Mouse (Mus musculus): ENCODE data around the gene Cnot9. TPM values are rescaled to one million over a fixed set of nuclear protein-coding genes. Genes with fewer than 3 reads are reported as not detected.
"Not testable (repeated sequence)": the region's sequence is repeated elsewhere in the genome, so short reads cannot be mapped to it uniquely, and the experiment has no call there.

Gene Cnot9
- polyA plus RNA-seq (2016; fragmentation: Nextera tagmentation; extraction: Ambion mirVana), result 74.3 TPM in 2 replicates

- under 1% methylated on average over 64 of the region's 64 CpGs for WGBS
- no peaks in the 10 kb centered on the region for H3K36me3 ChIP-seq
- peaks cover 32% of the 10 kb centered on the region for H3K4me1 ChIP-seq
- H3K27me3 ChIP-seq, result no peaks in the 10 kb centered on the region
- H3K27ac ChIP-seq (replicated peaks), result peak within 1 kb of the TSS; percentile 90
- peak within 1 kb of the TSS; percentile 81 for H3K9ac ChIP-seq (replicated peaks)
- H3K4me3 ChIP-seq, result peak within 1 kb of the TSS; percentile 62
- peak within 1 kb of the TSS; percentile 72 for H3K4me2 ChIP-seq (replicated peaks)
- no peaks in the 10 kb centered on the region for H3K9me3 ChIP-seq
- ATAC-seq (ENCODE audit: low FRiP score, low read depth), result peak; percentile 99
Measured at GRCm38 (mm10) chr1:74505721-74506464, at the start of gene Cnot9. Gene Cnot9, plus strand, starts transcription at chr1:74506058.

- Histone ChIP-seq H3K4me1 (no peaks in the 10 kb centered on the region), H3K27ac (replicated peaks) (no peak overlapping the region), H3K4me2 (replicated peaks) (no peak overlapping the region), H3K9ac (replicated peaks) (no peak overlapping the region), H3K36me3 (peaks cover 57% of the 10 kb centered on the region), H3K27me3 (no peaks in the 10 kb centered on the region), H3K9me3 (no peaks in the 10 kb centered on the region), H3K4me3 (no peak overlapping the region)
- ATAC-seq (ENCODE audit: low FRiP score, low read depth), result no peak
- WGBS, result 75% methylated on average over 2 of the region's 2 CpGs
Measured at GRCm38 (mm10) chr1:74460273-74460672, 45.6 kb upstream of the Cnot9 start.

- Histone ChIP-seq H3K27ac (replicated peaks) (no peak overlapping the region), H3K9ac (replicated peaks) (no peak overlapping the region), H3K4me1 (no peaks in the 10 kb centered on the region), H3K27me3 (no peaks in the 10 kb centered on the region), H3K4me3 (no peak overlapping the region), H3K9me3 (no peaks in the 10 kb centered on the region), H3K36me3 (peaks cover 74% of the 10 kb centered on the region), H3K4me2 (replicated peaks) (no peak overlapping the region)
- no peak for ATAC-seq (ENCODE audit: low FRiP score, low read depth)
- 95% methylated on average over 5 of the region's 5 CpGs for WGBS
Measured at GRCm38 (mm10) chr1:74485792-74486191, 20.1 kb upstream of the Cnot9 start.

GRCm38 (mm10) chr1:74501106-74501505, 4.8 kb upstream of the Cnot9 start:
- Histone ChIP-seq H3K4me3 (no peak overlapping the region), H3K27ac (replicated peaks) (no peak overlapping the region), H3K9ac (replicated peaks) (no peak overlapping the region), H3K36me3 (peaks cover 7% of the 10 kb centered on the region; the same call in 1 of the 2 replicates), H3K9me3 (no peaks in the 10 kb centered on the region), H3K4me1 (peaks cover 10% of the 10 kb centered on the region), H3K4me2 (replicated peaks) (no peak overlapping the region), H3K27me3 (no peaks in the 10 kb centered on the region)
- 86% methylated on average over 1 of the region's 1 CpGs for WGBS
- no peak for ATAC-seq (ENCODE audit: low FRiP score, low read depth)

- Histone ChIP-seq H3K27ac (replicated peaks) (peak overlapping the region; percentile 50; the same call in 1 of the 2 replicates), H3K4me3 (peak overlapping the region; percentile 62)
- 2% methylated on average over 22 of the region's 22 CpGs for WGBS
Measured at GRCm38 (mm10) chr1:74505393-74505720, 501 bp upstream of the Cnot9 start.

GRCm38 (mm10) chr1:74506471-74506881, 618 bp downstream of the Cnot9 start:
- no peaks in the 10 kb centered on the region for H3K9me3 ChIP-seq
- peak overlapping the region; percentile 62 for H3K4me3 ChIP-seq
- ATAC-seq (ENCODE audit: low FRiP score, low read depth), result peak; percentile 50
- H3K4me1 ChIP-seq, result peaks cover 32% of the 10 kb centered on the region
- H3K27me3 ChIP-seq, result no peaks in the 10 kb centered on the region
- H3K36me3 ChIP-seq, result no peaks in the 10 kb centered on the region
- H3K27ac ChIP-seq (replicated peaks), result peak overlapping the region; percentile 90
- WGBS, result under 1% methylated on average over 33 of the region's 34 CpGs
- H3K4me2 ChIP-seq (replicated peaks), result peak overlapping the region; percentile 72
- peak overlapping the region; percentile 76 for H3K9ac ChIP-seq (replicated peaks)

More at GRCm38 (mm10) chr1:74505393-74505720, 501 bp upstream of the Cnot9 start:
- Histone ChIP-seq H3K27me3 (no peaks in the 10 kb centered on the region), H3K9ac (replicated peaks) (peak overlapping the region; percentile 81), H3K36me3 (no peaks in the 10 kb centered on the region), H3K9me3 (no peaks in the 10 kb centered on the region), H3K4me1 (peaks cover 32% of the 10 kb centered on the region), H3K4me2 (replicated peaks) (peak overlapping the region; percentile 72)
- ATAC-seq (ENCODE audit: low FRiP score, low read depth), result no peak

- no peak overlapping the region; the same call in 1 of the 2 replicates for H3K9ac ChIP-seq (replicated peaks)
- H3K27me3 ChIP-seq, result no peaks in the 10 kb centered on the region
- peak overlapping the region; percentile 62 for H3K4me3 ChIP-seq
- peak overlapping the region; percentile 72 for H3K4me2 ChIP-seq (replicated peaks)
- H3K9me3 ChIP-seq, result no peaks in the 10 kb centered on the region
- H3K27ac ChIP-seq (replicated peaks), result no peak overlapping the region
- 95% methylated on average over 2 of the region's 2 CpGs for WGBS
- H3K4me1 ChIP-seq, result peaks cover 32% of the 10 kb centered on the region
- no peaks in the 10 kb centered on the region; the same call in 1 of the 2 replicates for H3K36me3 ChIP-seq
- no peak for ATAC-seq (ENCODE audit: low FRiP score, low read depth)
Measured at GRCm38 (mm10) chr1:74507780-74508179, 1.9 kb downstream of the Cnot9 start.

GRCm38 (mm10) chr1:74511306-74511705, 5.4 kb downstream of the Cnot9 start:
- 96% methylated on average over 5 of the region's 5 CpGs for WGBS
- Histone ChIP-seq H3K9ac (replicated peaks) (no peak overlapping the region), H3K4me2 (replicated peaks) (no peak overlapping the region), H3K4me1 (peaks cover 22% of the 10 kb centered on the region), H3K27ac (replicated peaks) (no peak overlapping the region), H3K9me3 (no peaks in the 10 kb centered on the region), H3K4me3 (no peak overlapping the region), H3K36me3 (peaks cover 10% of the 10 kb centered on the region; the same call in 1 of the 2 replicates), H3K27me3 (no peaks in the 10 kb centered on the region)
- no peak for ATAC-seq (ENCODE audit: low FRiP score, low read depth)

- not testable (repeated sequence) for H3K27ac ChIP-seq (replicated peaks); ATAC-seq (ENCODE audit: low FRiP score, low read depth); H3K9ac ChIP-seq (replicated peaks); H3K4me1 ChIP-seq; H3K4me2 ChIP-seq (replicated peaks); H3K4me3 ChIP-seq; H3K9me3 ChIP-seq; H3K27me3 ChIP-seq
- WGBS, result 95% methylated on average over 1 of the region's 1 CpGs
- peaks cover 14% of the 10 kb centered on the region; the same call in 1 of the 2 replicates for H3K36me3 ChIP-seq
Measured at GRCm38 (mm10) chr1:74512999-74513398, 7.1 kb downstream of the Cnot9 start.

- H3K27ac ChIP-seq (replicated peaks), result no peak overlapping the region
- peaks cover 61% of the 10 kb centered on the region for H3K36me3 ChIP-seq
- H3K4me2 ChIP-seq (replicated peaks), result no peak overlapping the region
- H3K9me3 ChIP-seq, result no peaks in the 10 kb centered on the region
- H3K9ac ChIP-seq (replicated peaks), result no peak overlapping the region
- no peaks in the 10 kb centered on the region for H3K27me3 ChIP-seq
- no peaks in the 10 kb centered on the region for H3K4me1 ChIP-seq
- no peak overlapping the region for H3K4me3 ChIP-seq
- no peak for ATAC-seq (ENCODE audit: low FRiP score, low read depth)
Measured at GRCm38 (mm10) chr1:74519875-74520274, 14.0 kb downstream of the Cnot9 start.

- no peaks in the 10 kb centered on the region for H3K4me1 ChIP-seq
- no peak overlapping the region for H3K4me3 ChIP-seq
- H3K36me3 ChIP-seq, result peaks cover 91% of the 10 kb centered on the region
- H3K27ac ChIP-seq (replicated peaks), result no peak overlapping the region
- no peak overlapping the region for H3K4me2 ChIP-seq (replicated peaks)
- no peak for ATAC-seq (ENCODE audit: low FRiP score, low read depth)
- no peak overlapping the region for H3K9ac ChIP-seq (replicated peaks)
- WGBS, result 95% methylated on average over 4 of the region's 4 CpGs
- no peaks in the 10 kb centered on the region for H3K27me3 ChIP-seq
- H3K9me3 ChIP-seq, result no peaks in the 10 kb centered on the region
Measured at GRCm38 (mm10) chr1:74524746-74525145, 18.9 kb downstream of the Cnot9 start.

- Histone ChIP-seq H3K9me3 (no peaks in the 10 kb centered on the region), H3K27me3 (no peaks in the 10 kb centered on the region), H3K4me2 (replicated peaks) (no peak overlapping the region), H3K27ac (replicated peaks) (no peak overlapping the region), H3K9ac (replicated peaks) (no peak overlapping the region), H3K4me3 (no peak overlapping the region), H3K4me1 (no peaks in the 10 kb centered on the region), H3K36me3 (peaks cover 92% of the 10 kb centered on the region)
- no peak for ATAC-seq (ENCODE audit: low FRiP score, low read depth)
- 93% methylated on average over 7 of the region's 7 CpGs for WGBS
Measured at GRCm38 (mm10) chr1:74528589-74528988, 22.7 kb downstream of the Cnot9 start.
